Mouse (Mus musculus) E14TG2a.4 (cell line): ENCODE data around the gene Trpm3.

ENCODE experiments used
- H3K27me3 ChIP-seq: 2 replicates; pipeline ENCODE4 v1.6.1; 2014; ENCODE audit warnings: low read length, control low read depth; ENCODE audit not compliant: insufficient read depth
- H3K36me3 ChIP-seq: 2 replicates; pipeline ENCODE4 v1.6.1; 2014; ENCODE audit warnings: low read length, control low read depth; ENCODE audit not compliant: insufficient read depth
- H3K4me1 ChIP-seq: replicated peaks from 2 replicates; pipeline ENCODE4 v1.6.1; 2014; ENCODE audit warnings: low read depth, low read length, control low read depth
- H3K4me3 ChIP-seq: replicated peaks from 2 replicates; pipeline ENCODE4 v1.5.1; 2014; ENCODE audit warnings: mild to moderate bottlenecking, low read length
- H3K9me3 ChIP-seq: 2 replicates; pipeline ENCODE4 v1.6.1; 2014; ENCODE audit warnings: low read length, control low read depth
- CTCF ChIP-seq: conservative IDR thresholded peaks from 2 replicates; pipeline ENCODE4 v1.5.1; 2014; ENCODE audit warnings: low read length
- NANOG ChIP-seq: IDR thresholded peaks from 2 replicates; pipeline ENCODE4 v1.6.1; 2014; ENCODE audit warnings: borderline replicate concordance, low read length, mixed read lengths
- POU5F1 ChIP-seq: IDR thresholded peaks from 2 replicates; pipeline ENCODE4 v1.6.1; 2014; ENCODE audit warnings: low read length, borderline replicate concordance

Gene Trpm3

DNA sequence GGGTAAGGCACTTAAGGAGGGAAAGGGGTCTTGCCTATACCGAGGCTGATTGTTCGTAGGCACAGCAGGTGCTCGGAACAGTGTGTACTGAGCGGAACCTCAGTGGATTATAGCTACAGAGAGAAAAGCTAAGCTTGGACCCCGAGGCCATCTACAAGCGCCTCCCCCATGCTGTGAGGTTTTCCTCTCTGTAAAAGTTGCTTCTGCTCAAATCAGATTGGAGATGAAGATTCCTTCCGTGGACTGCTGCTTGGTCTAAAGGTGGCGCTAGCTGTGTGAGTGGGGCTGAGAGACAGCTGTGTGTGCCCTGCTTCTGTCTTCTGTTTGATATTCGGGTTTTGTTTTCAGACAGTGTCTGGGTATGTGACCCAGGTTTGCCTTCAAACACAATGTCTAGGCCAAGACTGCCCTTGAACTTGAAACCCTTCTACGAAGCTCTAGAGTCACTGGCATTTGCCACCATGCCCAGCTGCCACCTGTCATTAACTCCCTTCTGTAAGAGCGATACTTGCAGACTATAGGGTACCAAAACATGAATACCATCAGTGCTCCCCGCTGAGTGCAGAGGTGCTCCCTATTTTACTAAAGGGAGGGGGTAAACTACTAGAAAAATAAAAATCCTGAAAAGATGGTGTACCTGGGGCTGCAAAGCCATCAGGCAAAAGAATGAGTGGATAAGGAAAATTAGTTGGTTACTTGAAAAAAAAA lies 823.3 kb downstream of the Trpm3 start:
- Histone ChIP-seq H3K4me3 (no peak overlapping the region), H3K9me3 (no peaks in the 10 kb centered on the region), H3K36me3 (no peaks in the 10 kb centered on the region), H3K27me3 (no peaks in the 10 kb centered on the region; the same call in 1 of the 2 replicates), H3K4me1 (peaks cover 19% of the 10 kb centered on the region)
- no peak for TF ChIP-seq NANOG
- TF ChIP-seq CTCF, result no peak
- TF ChIP-seq POU5F1, result no peak

DNA sequence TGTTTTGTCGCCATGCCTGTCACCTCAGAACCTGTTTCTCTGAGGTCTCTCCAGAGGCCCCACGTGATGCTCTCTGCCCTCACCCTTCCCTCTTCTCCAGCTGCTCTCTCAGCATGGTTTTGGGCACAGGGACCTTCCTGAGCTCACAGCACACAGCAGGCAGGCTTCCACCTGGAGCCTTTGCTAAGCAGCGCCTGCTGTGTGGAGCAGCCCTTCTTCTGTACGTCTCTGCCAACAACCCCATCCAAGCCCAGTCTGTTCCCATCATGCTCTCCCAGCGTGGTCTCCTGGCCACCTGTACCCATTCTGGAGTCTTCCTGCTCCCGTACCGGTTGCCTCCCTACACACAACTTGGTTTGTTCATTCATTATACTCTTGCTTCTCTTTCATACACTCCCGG lies 823.9 kb downstream of the Trpm3 start:
- Histone ChIP-seq H3K4me1 (peaks cover 19% of the 10 kb centered on the region), H3K4me3 (no peak overlapping the region), H3K36me3 (no peaks in the 10 kb centered on the region), H3K9me3 (no peaks in the 10 kb centered on the region), H3K27me3 (no peaks in the 10 kb centered on the region; the same call in 1 of the 2 replicates)
- TF ChIP-seq CTCF, result no peak
- no peak for TF ChIP-seq NANOG
- TF ChIP-seq POU5F1, result no peak

DNA sequence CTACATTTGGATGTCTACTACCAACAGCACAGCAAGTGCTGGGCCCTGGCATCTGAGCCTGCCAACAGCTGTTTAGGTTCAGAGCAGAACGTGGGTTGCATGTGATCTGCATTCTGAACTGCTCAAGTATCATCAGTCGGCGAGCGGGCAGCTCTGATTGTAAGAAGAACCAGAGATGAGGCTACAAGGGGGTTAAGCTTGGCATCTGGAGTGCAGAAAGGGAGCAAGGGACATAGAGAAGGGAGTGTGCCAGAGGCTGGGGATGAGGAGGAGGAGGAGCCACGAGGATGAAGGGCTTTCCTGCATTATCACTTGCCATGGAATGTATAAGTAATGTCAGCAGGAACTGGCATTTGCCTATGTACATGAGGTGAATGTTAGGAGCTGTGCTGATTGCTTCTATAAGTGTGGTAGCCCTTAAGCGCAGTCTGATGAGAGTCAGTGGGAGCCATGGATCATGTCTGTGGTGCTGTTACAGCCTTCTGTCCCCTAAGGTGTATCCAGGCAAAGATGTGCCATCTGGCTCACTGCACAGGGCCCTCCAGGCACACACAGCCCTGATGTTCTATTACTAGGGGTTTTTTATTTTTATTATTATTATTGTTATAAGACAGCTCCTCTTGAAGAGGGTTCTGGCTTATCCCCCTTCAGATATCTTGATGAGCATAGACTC lies 825.0 kb downstream of the Trpm3 start:
- TF ChIP-seq NANOG (no peak), POU5F1 (no peak), CTCF (no peak)
- H3K9me3 ChIP-seq, result no peaks in the 10 kb centered on the region
- H3K4me1 ChIP-seq, result peaks cover 19% of the 10 kb centered on the region

DNA sequence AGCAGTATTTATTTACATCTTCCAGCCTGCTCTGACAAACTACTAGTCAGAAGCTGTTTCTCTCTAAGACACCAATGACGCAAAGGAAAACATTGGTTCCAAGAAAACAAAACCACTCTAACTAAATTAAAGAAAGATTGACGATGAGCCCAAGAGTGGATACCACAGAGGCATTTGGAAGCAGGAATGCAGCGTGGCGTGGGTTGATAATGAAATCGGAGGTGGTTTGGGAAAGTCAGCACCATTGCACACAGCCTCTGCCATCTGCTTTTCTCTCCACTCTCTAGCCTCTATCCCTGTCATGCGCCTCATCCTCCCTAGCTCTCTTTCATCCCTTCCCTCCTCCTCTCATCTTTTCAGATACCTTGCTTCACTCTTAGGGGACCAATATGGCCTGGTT lies 826.6 kb downstream of the Trpm3 start:
- no peak for TF ChIP-seq CTCF
- no peak overlapping the region for H3K4me3 ChIP-seq
- H3K4me1 ChIP-seq, result peaks cover 19% of the 10 kb centered on the region
- H3K27me3 ChIP-seq, result no peaks in the 10 kb centered on the region; the same call in 1 of the 2 replicates
- no peaks in the 10 kb centered on the region for H3K9me3 ChIP-seq
- H3K36me3 ChIP-seq, result no peaks in the 10 kb centered on the region

More for the DNA sequence above, 825.0 kb downstream of the Trpm3 start:
- Histone ChIP-seq H3K27me3 (no peaks in the 10 kb centered on the region; the same call in 1 of the 2 replicates), H3K4me3 (no peak overlapping the region), H3K36me3 (no peaks in the 10 kb centered on the region)

DNA sequence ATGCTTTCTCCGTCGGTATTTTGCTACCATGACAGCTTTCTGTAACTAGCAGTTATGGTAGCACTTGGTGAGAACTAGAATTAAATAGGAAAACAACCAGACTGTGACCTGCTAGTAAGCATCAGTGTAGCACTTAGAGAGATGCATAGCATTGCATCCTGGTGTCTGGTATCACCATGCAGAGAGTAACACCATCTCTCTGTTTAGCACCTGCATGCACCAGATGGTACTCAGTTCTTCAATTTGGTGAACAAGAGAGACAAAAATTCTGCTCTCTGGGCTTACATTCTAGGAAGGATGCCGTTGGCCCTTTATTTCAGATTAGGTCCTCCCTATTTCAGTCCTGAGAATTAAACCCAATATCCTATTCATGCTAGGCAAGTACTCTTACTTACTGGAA lies 834.4 kb downstream of the Trpm3 start:
- H3K27me3 ChIP-seq, result no peaks in the 10 kb centered on the region
- H3K9me3 ChIP-seq, result no peaks in the 10 kb centered on the region
- H3K4me3 ChIP-seq, result no peak overlapping the region
- TF ChIP-seq CTCF (no peak), NANOG (no peak), POU5F1 (no peak)
- H3K36me3 ChIP-seq, result no peaks in the 10 kb centered on the region
- H3K4me1 ChIP-seq, result peaks cover 7% of the 10 kb centered on the region; the same call in 1 of the 2 replicates

DNA sequence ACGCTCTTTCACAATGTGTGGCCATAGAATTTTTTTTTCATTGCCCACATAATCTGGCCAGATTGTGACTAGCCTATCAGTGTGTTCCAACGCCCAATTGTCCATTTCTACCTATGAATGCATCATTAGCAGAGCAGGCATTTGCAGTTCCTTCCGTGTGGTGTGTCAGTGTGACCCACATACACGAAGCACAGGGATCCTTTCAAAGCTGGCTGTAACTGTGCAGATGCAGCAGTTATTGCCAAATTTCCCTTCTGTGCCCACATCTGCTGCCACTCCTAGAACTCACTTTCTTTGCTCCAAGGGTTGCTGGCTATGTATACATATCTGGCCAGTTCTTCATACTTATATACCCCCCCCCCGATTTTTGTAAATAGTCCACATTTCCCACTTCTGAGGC lies 834.9 kb downstream of the Trpm3 start:
- no peaks in the 10 kb centered on the region for H3K36me3 ChIP-seq
- TF ChIP-seq POU5F1 (no peak), CTCF (no peak), NANOG (no peak)
- no peaks in the 10 kb centered on the region for H3K9me3 ChIP-seq
- peaks cover 7% of the 10 kb centered on the region; the same call in 1 of the 2 replicates for H3K4me1 ChIP-seq
- H3K4me3 ChIP-seq, result no peak overlapping the region
- H3K27me3 ChIP-seq, result no peaks in the 10 kb centered on the region

DNA sequence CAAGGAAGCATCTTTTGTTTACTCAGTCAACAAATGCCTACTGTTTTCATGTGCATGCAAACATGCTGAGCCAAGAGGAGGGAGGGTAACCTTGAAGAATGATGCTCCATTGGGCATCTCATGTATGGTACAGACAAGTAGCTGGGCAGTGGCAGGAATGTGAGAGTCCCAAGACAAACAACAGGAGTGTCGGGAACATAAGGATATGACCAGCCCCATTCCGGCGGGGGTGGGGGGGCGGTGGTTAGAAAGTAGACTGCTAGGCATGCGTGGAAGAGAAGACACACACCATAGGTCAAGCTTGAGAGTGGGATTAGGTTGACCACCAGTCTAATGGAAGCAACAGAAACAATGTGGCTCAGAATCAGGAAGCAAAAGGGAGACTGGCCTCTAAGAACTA lies 837.0 kb downstream of the Trpm3 start:
- Histone ChIP-seq H3K4me3 (no peak overlapping the region), H3K36me3 (no peaks in the 10 kb centered on the region), H3K4me1 (peaks cover 7% of the 10 kb centered on the region; the same call in 1 of the 2 replicates), H3K27me3 (no peaks in the 10 kb centered on the region), H3K9me3 (no peaks in the 10 kb centered on the region)
- TF ChIP-seq CTCF, result no peak
- TF ChIP-seq POU5F1, result no peak
- TF ChIP-seq NANOG, result no peak

DNA sequence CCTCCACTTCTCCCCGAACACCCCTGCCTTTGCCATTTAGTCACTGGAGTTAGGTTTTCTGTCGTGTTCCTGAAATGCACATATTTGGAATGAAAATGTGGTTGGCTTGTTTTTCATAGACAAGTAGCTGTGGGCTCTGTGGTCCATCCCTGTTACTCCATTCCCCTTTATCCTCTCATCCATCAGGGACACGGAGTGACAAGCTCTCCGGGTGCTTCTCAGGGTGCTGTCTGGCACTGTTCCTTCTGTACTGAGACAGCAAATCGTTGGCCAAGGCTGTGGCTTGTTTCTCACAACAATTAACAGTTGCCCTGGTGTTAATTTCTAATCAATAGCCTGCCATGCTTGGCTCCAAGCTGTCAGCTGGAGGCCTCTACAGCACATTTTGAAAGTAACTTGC lies 838.7 kb downstream of the Trpm3 start:
- Histone ChIP-seq H3K9me3 (no peaks in the 10 kb centered on the region), H3K4me3 (no peak overlapping the region), H3K27me3 (no peaks in the 10 kb centered on the region), H3K4me1 (peaks cover 7% of the 10 kb centered on the region; the same call in 1 of the 2 replicates), H3K36me3 (no peaks in the 10 kb centered on the region)
- no peak for TF ChIP-seq CTCF
- TF ChIP-seq NANOG, result no peak
- TF ChIP-seq POU5F1, result no peak

DNA sequence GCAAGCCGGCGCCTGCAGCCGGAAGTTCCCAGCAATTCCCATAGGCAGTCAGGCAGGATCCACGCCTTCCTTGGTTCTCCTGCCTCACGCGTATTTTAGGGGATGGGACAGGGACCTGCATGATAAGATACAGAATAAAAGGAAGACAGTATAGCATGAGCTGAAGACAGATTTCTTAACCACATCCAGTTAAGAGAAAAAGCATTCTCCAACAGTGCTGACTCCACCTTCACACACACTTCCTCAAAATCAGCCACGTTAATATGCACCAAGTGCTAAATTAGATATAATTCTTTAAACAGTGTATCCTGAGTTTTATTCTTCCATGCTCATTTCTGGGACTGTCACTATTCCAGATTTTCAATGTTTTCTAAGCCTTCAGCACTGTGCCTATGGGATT lies 839.9 kb downstream of the Trpm3 start:
- TF ChIP-seq CTCF (no peak), NANOG (no peak), POU5F1 (no peak)
- Histone ChIP-seq H3K9me3 (no peaks in the 10 kb centered on the region), H3K36me3 (no peaks in the 10 kb centered on the region), H3K4me3 (no peak overlapping the region), H3K4me1 (peaks cover 7% of the 10 kb centered on the region; the same call in 1 of the 2 replicates), H3K27me3 (no peaks in the 10 kb centered on the region)
